In the genomic region with DNA sequence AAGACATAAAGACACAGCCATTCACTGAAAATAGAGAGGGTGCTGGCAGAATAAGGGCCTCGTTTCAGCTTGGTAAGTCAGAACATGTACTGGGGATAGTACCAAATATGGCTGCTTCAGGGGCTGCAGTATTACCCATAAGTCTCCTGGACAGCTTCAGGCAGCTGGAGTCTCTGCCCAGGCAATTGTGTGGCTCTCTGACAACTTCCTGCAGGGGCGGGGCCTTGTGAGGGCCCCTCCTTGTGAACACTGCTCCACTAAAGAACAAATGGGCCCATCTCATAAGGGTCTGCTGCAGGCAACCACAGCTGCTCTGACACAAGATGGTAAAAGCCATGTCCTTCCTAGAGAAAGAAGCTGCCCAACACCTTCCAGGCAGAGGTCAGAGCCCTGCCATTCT, we compare ENCODE assay signal across 25 mouse cellular contexts.
DNase-seq lines count a peak whose midpoint lies in the region; ATAC-seq lines count a peak whose summit lies in the region.
"Had no signal": no experiment of that assay in that cellular context is flagged by ENCODE, and none has a peak within 500 bp of the region (broad histone marks: within the 10 kb centered on the region; RNA-seq: fewer than 3 reads in every experiment).

No protein-coding gene starts in this region.

- H3K36me3 ChIP-seq in midbrain, embryonic 11.5 days (ENCODE audit: control insufficient read depth, insufficient read depth, low read length) = no peaks in the 10 kb centered on the region
- no peaks in the 10 kb centered on the region for H3K36me3 ChIP-seq in midbrain, embryonic 10.5 days
- H3K36me3 ChIP-seq: G1E had no signal

- H3K4me3 ChIP-seq in midbrain, embryonic 11.5 days (ENCODE audit: low read depth, low read length) = no peak overlapping the region
- H3K4me3 ChIP-seq in midbrain, embryonic 10.5 days = no peak overlapping the region

- no peaks in the 10 kb centered on the region for H3K27me3 ChIP-seq in midbrain, embryonic 11.5 days (ENCODE audit: control insufficient read depth, insufficient read depth, low read length)
- H3K27me3 ChIP-seq in midbrain, embryonic 10.5 days (ENCODE audit: low read depth, poor library complexity, severe bottlenecking) = no peaks in the 10 kb centered on the region
- H3K27me3 ChIP-seq: CH12.LX, Patski had no signal

- H3K4me2 ChIP-seq in midbrain, embryonic 11.5 days = no peak overlapping the region

- H3K4me1 ChIP-seq in midbrain, embryonic 11.5 days (ENCODE audit: control insufficient read depth, insufficient read depth, low read length) = no peaks in the 10 kb centered on the region
- H3K4me1 ChIP-seq in midbrain, embryonic 10.5 days = peaks cover 33% of the 10 kb centered on the region

- no peaks in the 10 kb centered on the region for H3K9me3 ChIP-seq in midbrain, embryonic 11.5 days (ENCODE audit: control insufficient read depth, low read length)
- H3K9me3 ChIP-seq in midbrain, embryonic 10.5 days (replicated peaks) = no peaks in the 10 kb centered on the region
- H3K9me3 ChIP-seq: G1E had no signal

- DNase-seq in midbrain, embryonic 11.5 days (ENCODE audit: low spot score, missing footprints) = peak; percentile 57
- DNase-seq in midbrain, embryonic 10.5 days (ENCODE audit: low spot score) = no peak
- DNase-seq in ES-CJ7 (ENCODE audit: low read depth, low spot score) (peak; percentile 30), R1 (ENCODE audit: low read depth, low spot score) (peak; percentile 67), ZHBTc4 (ENCODE audit: low read depth, low spot score) (peak; percentile 51)
- DNase-seq in adrenal gland, adult 2 months = no peak
- DNase-seq in cerebellum, postnatal 14 days = no peak
- no peak for DNase-seq in spleen, postnatal 10 days (ENCODE audit: low spot score in 2 of 2)
- DNase-seq: adrenal gland, adult 8-10 months; adrenal gland, postnatal 10 days; adrenal gland, postnatal 14 days; adrenal gland, postnatal 25 days; adrenal gland, postnatal 36 days; B cell, adult 2 months; cerebellum, adult 11 months; cerebellum, adult 11-12 months; cerebellum, adult 18-20 months; cerebellum, adult 2 months; cerebellum, adult 8-10 months; cerebellum, adult 9-10 months had no signal

- no peak overlapping the region for H3K27ac ChIP-seq in midbrain, embryonic 11.5 days (ENCODE audit: low read depth, low read length)
- no peak overlapping the region for H3K27ac ChIP-seq in midbrain, embryonic 10.5 days (replicated peaks)

- WGBS in midbrain, embryonic 11.5 days = 85% methylated on average over 2 of the region's 2 CpGs
- 86% methylated on average over 2 of the region's 2 CpGs for WGBS in midbrain, embryonic 10.5 days

- H3K9ac ChIP-seq in midbrain, embryonic 11.5 days (ENCODE audit: low read length) = no peak overlapping the region

- no peak for ATAC-seq in midbrain, embryonic 11.5 days (ENCODE audit: low FRiP score)
- ATAC-seq: activated CD4-positive, CD25-positive, alpha-beta regulatory T cell, adult 4 months; CD4-positive, CD25-positive, alpha-beta regulatory T cell, adult 4 months; Patski had no signal

Comparison
In these comparisons a context has a peak if more than half of its experiments do, and no peak if none do; other contexts are left out.
1. DNase-seq: peak in midbrain, embryonic 11.5 days (single experiment), ES-CJ7 (single experiment), R1 (single experiment) and ZHBTc4 (single experiment); none in midbrain, embryonic 10.5 days (single experiment), adrenal gland, adult 2 months (single experiment), cerebellum, postnatal 14 days (0 of 2) and spleen, postnatal 10 days (0 of 2).